Mouse (Mus musculus): ENCODE results near the gene Katnal1. TPM values are rescaled to one million over a fixed set of nuclear protein-coding genes. Genes with fewer than 3 reads are reported as not detected.

The Katnal1 gene
- total and polyA plus RNA-seq, 3 experiments: 2.8 to 7.0 (median 3.2) TPM

GRCm38 (mm10) chr5:148854166-148854565 lies 75.0 kb downstream of the Katnal1 start:
- TF ChIP-seq GABPA (IDR thresholded peaks at IDR 0.05; ENCODE audit: insufficient replicate concordance, low read depth, low read length): no peak
- TF ChIP-seq SIN3A (IDR thresholded peaks at IDR 0.05; ENCODE audit: low read length): no peak
- TF ChIP-seq PAX5 (IDR thresholded peaks at IDR 0.05; ENCODE audit: low read length): no peak
- no peak for TF ChIP-seq ELF1 (IDR thresholded peaks at IDR 0.05; ENCODE audit: low read depth, low read length)
- no peak for TF ChIP-seq JUN (IDR thresholded peaks at IDR 0.05; ENCODE audit: insufficient read depth, low read depth, low read length)
- dilution Hi-C loops (cut with MboI; ENCODE audit: extremely low pct_ligation_motif_present, extremely low pct_unique_long_range_greater_than_20kb, low sequenced_read_pairs): no loop called here
- Histone ChIP-seq H3K9me3 (replicated peaks; ENCODE audit: low read length) (peaks cover 4% of the 10 kb centered on the region), H3K27me3 (replicated peaks) (no peaks in the 10 kb centered on the region), H3K4me3 (replicated peaks in 1 of 3; ENCODE audit: low read depth in 2 of 3, low read length in 2 of 3, poor library complexity in 1 of 3) (no peak overlapping the region), H3K36me3 (replicated peaks in 1 of 2; ENCODE audit: control insufficient read depth in 1 of 2, insufficient read depth in 1 of 2, low read length in 1 of 2) (no peaks in the 10 kb centered on the region), H3K27ac (ENCODE audit: insufficient read depth, low read depth) (no peak overlapping the region), H3K4me2 (ENCODE audit: insufficient read depth, low read depth, poor library complexity, severe bottlenecking) (no peak overlapping the region), H3K9ac (ENCODE audit: insufficient read depth, low read depth) (no peak overlapping the region), H3K79me2 (replicated peaks; ENCODE audit: control insufficient read depth, extremely low read depth, insufficient read depth, poor library complexity, severe bottlenecking) (no peaks in the 10 kb centered on the region), H3K4me1 (ENCODE audit: control insufficient read depth in 1 of 2, insufficient read depth in 2 of 2) (no peaks in the 10 kb centered on the region)
- in situ Hi-C loops (cut with MboI; ENCODE audit: low pct_ligation_motif_present, low pct_unique_long_range_greater_than_20kb, low sequenced_read_pairs): no loop called here
- no peak for DNase-seq (ENCODE audit: extremely low read depth)

- dilution Hi-C loops (cut with MboI; ENCODE audit: extremely low pct_ligation_motif_present, extremely low pct_unique_long_range_greater_than_20kb, low sequenced_read_pairs) (no loop called here), in situ Hi-C loops (cut with MboI; ENCODE audit: low pct_ligation_motif_present, low pct_unique_long_range_greater_than_20kb, low sequenced_read_pairs) (no loop called here)
- Histone ChIP-seq H3K27me3 (replicated peaks) (no peaks in the 10 kb centered on the region), H3K9ac (ENCODE audit: insufficient read depth, low read depth) (no peak overlapping the region), H3K4me1 (ENCODE audit: control insufficient read depth in 1 of 2, insufficient read depth in 2 of 2) (peaks cover 0 to 19% of the 10 kb centered on the region in 2 experiments; a peak in 2 of 4 replicates), H3K79me2 (replicated peaks; ENCODE audit: control insufficient read depth, extremely low read depth, insufficient read depth, poor library complexity, severe bottlenecking) (no peaks in the 10 kb centered on the region), H3K36me3 (replicated peaks in 1 of 2; ENCODE audit: control insufficient read depth in 1 of 2, insufficient read depth in 1 of 2, low read length in 1 of 2) (no peaks in the 10 kb centered on the region), H3K27ac (ENCODE audit: insufficient read depth, low read depth) (no peak overlapping the region), H3K4me3 (replicated peaks in 1 of 3; ENCODE audit: low read depth in 2 of 3, low read length in 2 of 3, poor library complexity in 1 of 3) (no peak overlapping the region), H3K9me3 (replicated peaks; ENCODE audit: low read length) (peaks cover 5% of the 10 kb centered on the region), H3K4me2 (ENCODE audit: insufficient read depth, low read depth, poor library complexity, severe bottlenecking) (no peak overlapping the region)
- TF ChIP-seq USF1 (IDR thresholded peaks at IDR 0.05; ENCODE audit: low read depth, low read length): no peak
- DNase-seq (ENCODE audit: extremely low read depth): no peak
Measured at GRCm38 (mm10) chr5:148849516-148849915, 79.6 kb downstream of the Katnal1 start.

- Histone ChIP-seq H3K4me3 (replicated peaks in 1 of 3; ENCODE audit: low read depth in 2 of 3, low read length in 2 of 3, poor library complexity in 1 of 3) (no peak overlapping the region), H3K79me2 (replicated peaks; ENCODE audit: control insufficient read depth, extremely low read depth, insufficient read depth, poor library complexity, severe bottlenecking) (no peaks in the 10 kb centered on the region), H3K4me2 (ENCODE audit: insufficient read depth, low read depth, poor library complexity, severe bottlenecking) (no peak overlapping the region), H3K27me3 (replicated peaks) (no peaks in the 10 kb centered on the region), H3K36me3 (replicated peaks in 1 of 2; ENCODE audit: control insufficient read depth in 1 of 2, insufficient read depth in 1 of 2, low read length in 1 of 2) (no peaks in the 10 kb centered on the region), H3K27ac (ENCODE audit: insufficient read depth, low read depth) (no peak overlapping the region), H3K4me1 (ENCODE audit: control insufficient read depth in 1 of 2, insufficient read depth in 2 of 2) (peaks cover 0 to 19% of the 10 kb centered on the region in 2 experiments; a peak in 2 of 4 replicates), H3K9me3 (replicated peaks; ENCODE audit: low read length) (peaks cover 5% of the 10 kb centered on the region), H3K9ac (ENCODE audit: insufficient read depth, low read depth) (no peak overlapping the region)
- TF ChIP-seq CTCF (conservative IDR thresholded peaks at IDR 0.05 in 1 of 2, IDR thresholded peaks at IDR 0.05 in 1 of 2; ENCODE audit: low read depth in 2 of 2, low read length in 2 of 2) (peak; percentile 16 to 35; a peak in 2 of 4 replicates), ZNF384 (IDR thresholded peaks at IDR 0.05; ENCODE audit: low read depth, low read length) (no peak)
- in situ Hi-C loops (cut with MboI; ENCODE audit: low pct_ligation_motif_present, low pct_unique_long_range_greater_than_20kb, low sequenced_read_pairs) (no loop called here), dilution Hi-C loops (cut with MboI; ENCODE audit: extremely low pct_ligation_motif_present, extremely low pct_unique_long_range_greater_than_20kb, low sequenced_read_pairs) (no loop called here)
- no peak for DNase-seq (ENCODE audit: extremely low read depth)
Measured at GRCm38 (mm10) chr5:148847032-148847431, 82.1 kb downstream of the Katnal1 start.
